In genomic region chr11:75254252-75254912, GRCm38 (mm10) we compare ENCODE assay signal across 8 mouse cellular contexts.
DNase-seq lines count a peak whose midpoint lies in the region; ATAC-seq and TF ChIP-seq lines count a peak whose summit lies in the region.

No protein-coding gene starts in this region.

- H3K9ac ChIP-seq in lung, embryonic 14.5 days, result no peak overlapping the region; the same call in 1 of the 2 replicates

- H3K4me2 ChIP-seq in lung, embryonic 14.5 days, result no peak overlapping the region

- peak; percentile 66 for ATAC-seq in frontal cortex, adult (ENCODE audit: low TSS enrichment)
- ATAC-seq in lung, embryonic 14.5 days (ENCODE audit: insufficient read depth), result no peak

- no peaks in the 10 kb centered on the region for H3K9me3 ChIP-seq in lung, embryonic 14.5 days (ENCODE audit: low read depth, low read length)

- H3K27me3 ChIP-seq in lung, embryonic 14.5 days (ENCODE audit: insufficient read depth, low read length), result no peaks in the 10 kb centered on the region

- H3K4me3 ChIP-seq in lung, embryonic 14.5 days (ENCODE audit: low read depth, low read length), result no peak overlapping the region

- intact Hi-C loops in gastrocnemius, postnatal 14 days (cut with DNase I; ENCODE audit: low total_unique reads), result no loop called here

- no peak for DNase-seq in frontal cortex, postnatal 25 days (ENCODE audit: low spot score in 2 of 2)
- peak; percentile 72 for DNase-seq in adrenal gland, adult 8-10 months
- DNase-seq in gastrocnemius, postnatal 14 days, result peak; percentile 72
- peak; percentile 65 for DNase-seq in kidney, adult 9 months
- DNase-seq in lung, embryonic 14.5 days, result peak; percentile 35
- peak; percentile 58 to 74 for DNase-seq in spleen, postnatal 4 days (ENCODE audit: low spot score in 2 of 2)
- no peak for DNase-seq in cerebellum, adult 8-10 months

- H3K27ac ChIP-seq in lung, embryonic 14.5 days (ENCODE audit: low read depth), result no peak overlapping the region

- H3K4me1 ChIP-seq in lung, embryonic 14.5 days (ENCODE audit: insufficient read depth), result peaks cover 12% of the 10 kb centered on the region

- no peak for TF ChIP-seq CTCF in lung, embryonic 14.5 days (IDR thresholded peaks at IDR 0.05; ENCODE audit: low read depth)

- H3K36me3 ChIP-seq in lung, embryonic 14.5 days (ENCODE audit: insufficient read depth), result no peaks in the 10 kb centered on the region

- 46% methylated on average over 13 of the region's 13 CpGs for WGBS in lung, embryonic 14.5 days

Comparison
In these comparisons a context has a peak if more than half of its experiments do, and no peak if none do; other contexts are left out.
1. DNase-seq: peak in adrenal gland, adult 8-10 months (single experiment), gastrocnemius, postnatal 14 days (single experiment), kidney, adult 9 months (single experiment), lung, embryonic 14.5 days (single experiment) and spleen, postnatal 4 days (2 of 2); none in frontal cortex, postnatal 25 days (0 of 2) and cerebellum, adult 8-10 months (single experiment).